Mouse (Mus musculus) thymus, postnatal 36 days (tissue): Measurements from ENCODE around the gene 1190002N15Rik.

Source experiments
- DNase-seq, 2 experiments: peaks; one replicate each; pipeline ENCODE4 v3.0.0; 2022; ENCODE audit warnings: mixed read lengths in 2 of 2

1190002N15Rik gene

GRCm38 (mm10) chr9:94529146-94529746 lies 8.6 kb downstream of the 1190002N15Rik start:
- no peak for DNase-seq

GRCm38 (mm10) chr9:94526473-94526872 lies 11.4 kb downstream of the 1190002N15Rik start:
- no peak for DNase-seq

GRCm38 (mm10) chr9:94512246-94512645 lies 25.6 kb downstream of the 1190002N15Rik start:
- DNase-seq = no peak

GRCm38 (mm10) chr9:94511139-94511538 lies 26.7 kb downstream of the 1190002N15Rik start:
- DNase-seq = no peak

- no peak for DNase-seq
Observed at GRCm38 (mm10) chr9:94506980-94507379, 30.9 kb downstream of the 1190002N15Rik start.

GRCm38 (mm10) chr9:94491467-94491866 lies 46.4 kb downstream of the 1190002N15Rik start:
- no peak for DNase-seq

- no peak for DNase-seq
Observed at GRCm38 (mm10) chr9:94487976-94488375, 49.9 kb downstream of the 1190002N15Rik start.

- DNase-seq = no peak
Observed at GRCm38 (mm10) chr9:94483291-94483879, 54.5 kb downstream of the 1190002N15Rik start.

GRCm38 (mm10) chr9:94482215-94482975 lies 55.5 kb downstream of the 1190002N15Rik start:
- DNase-seq = no peak

- no peak for DNase-seq
Observed at GRCm38 (mm10) chr9:94481057-94481456, 56.8 kb downstream of the 1190002N15Rik start.

- no peak for DNase-seq
Observed at GRCm38 (mm10) chr9:94479382-94479781, 58.5 kb downstream of the 1190002N15Rik start.

GRCm38 (mm10) chr9:94478954-94479353 lies 58.9 kb downstream of the 1190002N15Rik start:
- no peak for DNase-seq

GRCm38 (mm10) chr9:94475973-94476372 lies 61.9 kb downstream of the 1190002N15Rik start:
- DNase-seq = no peak

- DNase-seq = no peak
Observed at GRCm38 (mm10) chr9:94473898-94474297, 64.0 kb downstream of the 1190002N15Rik start.

- DNase-seq = no peak
Observed at GRCm38 (mm10) chr9:94472963-94473582, 64.8 kb downstream of the 1190002N15Rik start.

- no peak for DNase-seq
Observed at GRCm38 (mm10) chr9:94471485-94471884, 66.4 kb downstream of the 1190002N15Rik start.
